Mouse (Mus musculus): ENCODE data around the gene Wfdc1.

Gene Wfdc1

GRCm38 (mm10) chr8:119694696-119695095 is 28.5 kb downstream of the Wfdc1 start:
- no peak for DNase-seq

GRCm38 (mm10) chr8:119697163-119697562 is 31.0 kb downstream of the Wfdc1 start:
- no peak for DNase-seq

DNA sequence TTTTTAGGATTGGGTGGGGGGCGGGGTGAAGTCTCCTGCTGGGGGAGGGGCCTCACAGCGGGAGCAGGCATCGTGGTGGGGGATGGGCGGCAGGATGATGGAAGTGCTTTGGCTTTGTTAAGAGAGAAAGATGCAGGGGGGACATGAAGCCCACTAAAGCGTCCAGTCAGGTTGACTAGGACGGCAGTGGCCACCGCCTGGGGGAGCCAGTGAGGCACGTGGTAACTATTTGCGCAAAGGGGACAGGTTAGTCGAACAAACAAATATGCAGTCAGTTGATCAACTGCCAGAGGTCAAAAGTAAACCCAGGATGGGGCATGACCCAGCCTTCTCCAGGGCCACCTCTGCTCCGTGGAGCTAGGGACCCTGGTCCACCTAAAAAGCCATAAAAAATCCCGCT is 32.8 kb downstream of the Wfdc1 start:
- DNase-seq, result peak; percentile 25 to 29

GRCm38 (mm10) chr8:119699549-119700134 is 33.5 kb downstream of the Wfdc1 start, which contains the start of gene Atp2c2:
TSS of gene Atp2c2 (plus strand) at chr8:119700009.
- no peak for DNase-seq

DNA sequence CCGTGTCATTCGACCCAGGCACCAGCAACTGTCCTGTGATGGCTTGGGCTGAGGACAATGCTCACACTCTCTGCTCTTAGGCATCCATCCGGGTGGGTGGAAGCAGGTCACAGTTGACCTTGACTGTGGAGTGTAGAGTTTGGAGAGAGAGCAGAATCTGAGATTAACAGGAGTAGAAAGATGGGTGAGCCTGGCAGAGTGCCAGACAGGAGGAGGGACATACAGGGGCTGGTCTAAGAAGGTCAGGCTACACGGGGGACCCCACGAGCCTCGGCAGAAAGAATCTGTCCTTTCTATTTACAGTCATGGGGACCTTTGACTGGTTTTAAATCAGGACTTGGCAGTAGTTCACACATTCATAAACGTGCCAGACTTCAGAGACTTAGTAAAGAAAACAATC is 36.8 kb downstream of the Wfdc1 start:
- DNase-seq, result no peak

DNA sequence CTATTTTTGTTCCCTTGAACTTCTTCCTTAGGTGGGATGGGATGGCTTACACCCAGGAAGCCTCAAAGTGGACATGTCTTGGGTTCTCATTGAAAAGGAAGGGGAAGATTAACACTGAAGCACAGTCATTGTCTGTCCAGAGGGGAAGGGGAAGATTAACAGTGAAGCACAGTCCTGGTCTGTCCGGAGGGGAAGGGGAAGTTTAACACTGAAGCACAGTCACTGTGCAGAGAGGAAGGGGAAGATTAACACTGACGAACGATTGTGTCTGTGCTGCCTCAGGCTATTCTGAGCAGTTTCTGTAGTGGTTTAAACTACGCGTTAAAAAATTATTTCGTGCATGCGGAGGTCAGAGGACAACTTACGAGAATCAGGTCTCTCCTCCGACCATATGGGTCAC is 41.0 kb downstream of the Wfdc1 start:
- DNase-seq, result no peak

GRCm38 (mm10) chr8:119708471-119708870 is 42.3 kb downstream of the Wfdc1 start:
- DNase-seq, result no peak

GRCm38 (mm10) chr8:119708878-119709702 is 42.9 kb downstream of the Wfdc1 start:
- no peak for DNase-seq

DNA sequence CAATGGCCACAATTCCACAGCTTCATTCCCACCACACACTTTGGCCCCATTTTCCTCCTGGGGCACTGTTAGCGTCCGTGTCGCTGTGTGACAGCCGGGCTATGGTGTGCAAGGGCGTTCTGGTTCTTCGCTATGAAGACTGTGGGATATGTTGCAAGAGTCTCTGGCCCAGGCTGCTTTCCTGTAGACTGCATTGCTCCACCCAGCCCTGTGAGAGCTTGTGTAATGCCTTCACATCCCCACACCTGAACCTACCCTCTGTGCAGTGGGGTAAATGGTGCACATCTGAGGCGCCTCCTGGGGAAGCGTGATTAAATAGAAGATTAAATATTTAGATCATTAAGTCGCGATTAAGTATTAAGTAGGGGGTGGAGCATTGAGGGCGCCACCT is 43.5 kb downstream of the Wfdc1 start:
- no peak for DNase-seq

DNA sequence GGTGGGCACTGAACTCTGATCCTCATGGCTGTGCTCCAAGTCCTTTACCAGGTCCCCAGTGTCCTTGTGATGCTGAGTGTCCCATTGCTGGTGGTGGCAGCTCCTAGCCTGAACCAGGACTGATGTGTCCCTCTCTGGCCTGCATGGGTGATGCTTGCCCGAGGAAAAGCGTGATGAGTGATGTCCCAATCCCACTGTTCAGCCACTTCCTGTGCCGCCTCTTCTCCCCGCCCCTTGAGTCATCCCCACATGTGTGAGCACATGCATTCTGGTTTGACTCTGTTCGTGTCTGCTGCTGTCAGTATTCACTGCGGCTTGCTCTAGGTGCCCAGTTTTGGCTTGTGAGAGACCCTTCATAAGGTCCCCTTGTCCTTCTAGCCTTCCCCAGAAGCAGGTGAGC is 46.1 kb downstream of the Wfdc1 start:
- DNase-seq, result no peak

- DNase-seq, result no peak
These were observed 47.3 kb downstream of the Wfdc1 start for GRCm38 (mm10) chr8:119713421-119713820.

DNA sequence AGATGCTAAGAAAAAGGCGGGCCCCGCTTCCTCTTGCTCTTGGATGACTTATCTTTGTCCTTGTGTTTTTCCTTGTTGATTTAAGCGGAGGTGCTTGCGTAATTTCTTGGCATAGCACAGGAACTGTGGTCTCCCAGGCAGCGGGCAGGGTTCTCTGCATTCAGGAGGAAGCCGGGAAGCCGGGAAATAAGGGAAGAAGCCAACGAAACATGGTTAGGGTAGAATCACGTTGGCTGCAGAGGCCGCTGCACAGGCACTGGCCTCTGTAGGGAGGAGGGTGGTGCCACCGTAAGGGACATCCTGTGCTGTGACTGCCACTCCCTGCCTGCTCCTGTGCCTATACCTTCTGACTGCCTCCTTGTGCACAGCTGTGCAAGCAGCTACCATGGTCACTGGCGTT is 49.1 kb downstream of the Wfdc1 start:
- no peak for DNase-seq

GRCm38 (mm10) chr8:119716730-119717299 is 50.6 kb downstream of the Wfdc1 start:
- no peak for DNase-seq

DNA sequence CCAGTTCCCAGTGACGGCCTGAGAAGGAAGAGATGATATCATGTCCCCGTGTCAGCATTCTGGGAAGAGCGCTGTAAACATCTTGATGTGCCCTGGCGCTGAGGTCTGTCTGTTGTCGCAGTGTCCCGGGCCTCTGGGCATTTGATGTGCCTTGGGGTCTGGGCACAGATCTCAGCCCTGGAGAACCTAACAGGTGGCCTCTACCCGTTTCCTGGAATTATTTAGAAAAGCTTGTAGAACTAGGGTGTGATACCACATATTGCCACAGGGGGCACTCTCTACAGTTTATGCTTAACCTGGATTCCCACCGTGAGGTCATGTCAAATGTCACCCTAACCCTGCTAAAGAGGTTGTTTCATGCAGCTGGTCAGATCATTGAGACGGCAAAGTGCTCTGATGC is 51.6 kb downstream of the Wfdc1 start:
- no peak for DNase-seq

GRCm38 (mm10) chr8:119719011-119719501 is 52.9 kb downstream of the Wfdc1 start:
- no peak for DNase-seq

DNA sequence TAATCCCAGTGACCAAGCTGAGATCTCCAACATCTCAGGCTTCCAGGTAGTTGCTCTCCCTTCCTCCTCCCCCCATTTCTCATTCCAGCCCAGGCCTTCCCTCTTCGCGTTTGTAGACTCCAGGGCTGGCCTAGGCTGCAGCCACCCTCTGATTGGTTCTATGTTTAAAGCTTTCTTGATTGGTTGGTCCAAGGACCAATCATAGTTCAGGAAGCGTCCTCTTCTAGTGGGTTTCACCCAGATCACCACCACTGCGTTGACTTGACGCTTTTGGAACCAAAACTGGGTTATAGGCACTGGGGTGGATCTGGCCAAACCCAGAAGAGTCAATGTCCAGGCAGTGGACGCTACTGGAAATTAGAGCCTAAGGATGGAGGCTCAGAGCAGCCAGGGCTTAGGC is 56.2 kb downstream of the Wfdc1 start:
- no peak for DNase-seq

DNA sequence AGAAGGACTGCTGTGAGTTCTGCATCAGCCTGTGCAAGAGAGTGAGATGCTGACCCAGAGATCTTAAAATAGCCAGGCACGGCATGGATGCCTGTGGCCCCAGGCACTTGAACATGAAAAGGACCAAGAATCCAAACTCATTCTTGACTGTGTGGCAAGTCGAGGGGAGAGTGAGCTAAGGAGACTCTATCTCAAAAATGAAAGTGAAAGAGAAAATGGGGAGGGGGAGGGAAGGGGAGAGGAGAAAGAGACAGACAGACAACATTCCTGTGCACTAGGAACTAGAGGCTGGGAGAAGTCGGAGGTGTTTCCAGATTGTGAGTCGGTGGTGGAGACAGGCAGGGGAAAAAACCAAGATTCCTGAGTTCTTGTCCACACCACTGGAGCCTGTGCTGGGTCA is 57.5 kb downstream of the Wfdc1 start:
- DNase-seq, result no peak

DNA sequence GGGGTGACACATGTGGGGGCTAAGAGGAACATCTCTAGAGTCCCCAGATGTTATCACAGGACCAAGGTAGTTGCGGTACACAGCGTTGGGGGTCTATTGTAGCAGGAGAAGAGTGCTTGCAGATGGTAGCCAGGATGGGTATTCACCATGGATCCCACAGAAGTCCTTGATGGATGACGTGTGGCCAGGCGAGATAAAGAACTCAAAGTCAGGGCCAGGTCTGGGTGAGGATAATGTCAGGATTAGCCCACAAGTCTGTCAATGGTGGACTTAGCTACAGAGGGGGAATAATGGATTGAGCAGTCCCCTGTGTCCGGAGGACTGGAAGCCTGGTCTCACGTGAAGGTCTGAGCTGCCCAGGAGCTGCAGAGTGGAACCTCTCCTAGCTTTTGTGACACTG is 58.4 kb downstream of the Wfdc1 start:
- no peak for DNase-seq

GRCm38 (mm10) chr8:119727093-119727492 is 60.9 kb downstream of the Wfdc1 start:
- DNase-seq, result no peak

DNA sequence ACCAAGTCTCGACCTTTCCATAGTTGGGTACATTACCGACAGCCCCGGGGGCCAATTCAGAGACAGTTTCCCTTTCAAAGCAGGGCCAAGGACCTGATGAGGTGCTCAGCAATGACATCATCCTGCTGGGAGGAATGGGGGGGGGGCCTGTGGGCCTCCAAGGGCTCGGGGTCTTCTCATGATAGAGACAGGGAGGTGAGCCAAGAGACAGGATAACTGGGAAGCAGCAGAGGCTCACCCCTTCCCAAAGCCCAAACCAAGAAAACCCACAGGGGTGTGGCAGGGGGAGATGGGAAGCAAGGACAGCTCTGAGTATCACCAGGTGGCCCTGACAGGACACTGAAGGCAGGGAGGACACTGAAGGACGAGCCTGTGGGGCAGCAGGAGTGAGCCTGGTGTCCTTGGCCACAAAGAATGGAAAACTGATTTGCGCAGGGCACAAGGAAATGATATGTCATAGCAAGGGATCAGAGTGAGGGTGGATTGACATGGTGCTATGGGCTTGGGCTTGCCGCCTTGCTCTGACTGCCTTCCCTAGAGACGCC is 62.3 kb downstream of the Wfdc1 start:
- no peak for DNase-seq

GRCm38 (mm10) chr8:119732072-119732471 is 65.9 kb downstream of the Wfdc1 start:
- no peak for DNase-seq

GRCm38 (mm10) chr8:119736348-119736917 is 70.3 kb downstream of the Wfdc1 start:
- DNase-seq, result no peak

Measured in thymus, adult 18-20 months (tissue).